Mouse (Mus musculus) lung, embryonic 14.5 days (tissue): ENCODE data around the gene Spem1. TPM values are rescaled to one million over a fixed set of nuclear protein-coding genes. Genes with fewer than 3 reads are reported as not detected.
A peak's percentile ranks its signal among the peaks of the same experiment; 100 is the strongest.

ENCODE experiments used
- ATAC-seq: fragments of 200-750 bp; cut with Nextera tagmentation; 2 replicates; pipeline ENCODE4 v1.8.0; 2017; ENCODE audit warnings: mild to moderate bottlenecking, moderate TSS enrichment, moderate library complexity; ENCODE audit not compliant: insufficient read depth
- DNase-seq: peaks from one replicate; pipeline ENCODE4 v3.0.0-alpha.2; 2015
- H3K27ac ChIP-seq: fragments of 300-500 bp; sonication (generic); 2 replicates; pipeline ENCODE4 v1.5.1; 2014; ENCODE audit warnings: low read depth, mild to moderate bottlenecking, moderate library complexity
- H3K27me3 ChIP-seq: fragments of 300-500 bp; sonication (generic); 2 replicates; pipeline ENCODE4 v1.6.1; 2014; ENCODE audit warnings: low read length, control low read depth; ENCODE audit not compliant: insufficient read depth
- H3K36me3 ChIP-seq: fragments of 300-500 bp; sonication (generic); 2 replicates; pipeline ENCODE4 v1.6.1; 2014; ENCODE audit warnings: control low read depth; ENCODE audit not compliant: insufficient read depth
- H3K4me1 ChIP-seq: fragments of 300-500 bp; sonication (generic); 2 replicates; pipeline ENCODE4 v1.6.1; 2014; ENCODE audit warnings: antibody characterized with exemption, control low read depth; ENCODE audit not compliant: insufficient read depth
- H3K4me2 ChIP-seq: fragments of 300-500 bp; sonication (generic); 2 replicates; pipeline ENCODE4 v1.6.1; 2014; ENCODE audit warnings: mild to moderate bottlenecking
- H3K4me3 ChIP-seq: fragments of 300-500 bp; sonication (generic); 2 replicates; pipeline ENCODE4 v1.5.1; 2014; ENCODE audit warnings: low read depth, low read length
- H3K9ac ChIP-seq: fragments of 300-500 bp; sonication (generic); 2 replicates; pipeline ENCODE4 v1.6.1; 2014
- H3K9me3 ChIP-seq: fragments of 300-500 bp; sonication (generic); 2 replicates; pipeline ENCODE4 v1.6.1; 2016; ENCODE audit warnings: low read depth, low read length, control low read depth
- CTCF ChIP-seq: IDR thresholded peaks from 2 replicates; pipeline ENCODE4 v1.5.1; 2016; ENCODE audit warnings: antibody characterized with exemption, low read depth
- WGBS: fragments of 180-500 bp; shearing (Covaris S2); extraction: QIAGEN DNeasy Blood & Tissue Kit; methylation state at CpG from one replicate; pipeline ENCODE4 v1.1.7; 2014; 5-methylcytosine and 5-hydroxymethylcytosine counted together
- polyA plus RNA-seq: library from polyadenylated mRNA; unstranded; fragments of >200 nt; fragmentation: Nextera tagmentation; extraction: Ambion mirVana; gene quantifications from 2 replicates; pipeline ENCODE4 v1.2.1, GENCODE M21; 2014

Gene Spem1
- polyA plus RNA-seq, 1 experiment from 2014 or later: not detected

- WGBS: under 1% methylated on average over 35 of the region's 36 CpGs
Measured at GRCm38 (mm10) chr11:69800392-69801197, 21.4 kb downstream of the Spem1 start.

GRCm38 (mm10) chr11:69800138-69800391, 21.9 kb downstream of the Spem1 start:
- DNase-seq (peak; percentile 53), ATAC-seq (no peak)
- Histone ChIP-seq H3K36me3 (no peaks in the 10 kb centered on the region), H3K9ac (peak overlapping the region; percentile 55; the same call in 1 of the 2 replicates), H3K4me3 (peak overlapping the region; percentile 52), H3K27ac (peak overlapping the region; percentile 71; the same call in 1 of the 2 replicates), H3K4me1 (peaks cover 43% of the 10 kb centered on the region), H3K9me3 (no peaks in the 10 kb centered on the region), H3K4me2 (peak overlapping the region; percentile 97), H3K27me3 (peaks cover 37% of the 10 kb centered on the region)
- WGBS: under 1% methylated on average over 11 of the region's 11 CpGs
- TF ChIP-seq CTCF: no peak

More at GRCm38 (mm10) chr11:69800392-69801197, 21.4 kb downstream of the Spem1 start:
- Histone ChIP-seq H3K36me3 (no peaks in the 10 kb centered on the region), H3K9me3 (no peaks in the 10 kb centered on the region), H3K9ac (peak overlapping the region; percentile 55), H3K4me3 (peak overlapping the region; percentile 52), H3K27ac (peak overlapping the region; percentile 71), H3K4me2 (peak overlapping the region; percentile 97), H3K4me1 (peaks cover 43% of the 10 kb centered on the region), H3K27me3 (peaks cover 42% of the 10 kb centered on the region)
- ATAC-seq (peak; percentile 55), DNase-seq (peak; percentile 85)
- no peak for TF ChIP-seq CTCF

DNA sequence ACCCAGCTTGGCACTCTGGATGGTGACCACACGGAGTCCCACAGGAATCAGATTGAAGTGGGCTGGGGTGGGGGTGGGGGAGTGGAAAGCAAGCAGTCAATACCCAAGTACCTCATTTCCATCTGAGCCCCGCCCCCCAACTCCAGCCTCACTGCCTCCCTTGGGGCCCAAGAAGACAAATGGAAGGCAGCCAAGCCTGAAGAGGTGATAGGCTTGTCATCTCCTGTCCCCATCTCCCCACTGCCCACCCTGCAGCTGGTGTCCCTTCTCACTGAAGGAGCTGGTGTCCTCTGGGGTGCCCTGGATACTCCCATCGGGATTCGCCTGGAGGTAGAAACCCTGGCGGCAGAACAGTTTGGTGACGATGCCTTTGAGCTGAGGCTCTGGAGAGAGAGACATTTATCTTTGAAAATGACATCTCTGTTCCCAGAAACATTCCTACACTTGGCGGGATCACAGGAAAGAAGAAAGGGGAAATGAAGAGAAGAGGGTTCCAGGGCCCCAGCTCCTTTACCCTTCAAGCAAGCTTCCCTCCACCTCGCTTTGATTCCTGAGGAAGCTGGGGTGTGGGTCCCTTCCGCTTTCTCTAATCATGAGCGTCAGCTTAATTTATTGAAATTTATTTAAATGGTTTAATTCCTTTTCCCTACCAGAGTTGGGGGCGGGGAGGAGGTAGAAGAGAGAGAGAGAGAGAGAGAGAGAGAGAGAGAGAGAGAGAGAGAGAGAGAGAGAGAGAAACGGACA, 22.4 kb downstream of the Spem1 start:
- Histone ChIP-seq H3K36me3 (no peaks in the 10 kb centered on the region), H3K4me2 (peak overlapping the region; percentile 97), H3K27me3 (peaks cover 32% of the 10 kb centered on the region), H3K27ac (no peak overlapping the region), H3K9ac (no peak overlapping the region), H3K9me3 (no peaks in the 10 kb centered on the region), H3K4me3 (peak overlapping the region; percentile 52; the same call in 1 of the 2 replicates), H3K4me1 (peaks cover 39% of the 10 kb centered on the region)
- 15% methylated on average over 12 of the region's 12 CpGs for WGBS
- DNase-seq: peak; percentile 32
- no peak for TF ChIP-seq CTCF
- no peak for ATAC-seq

DNA sequence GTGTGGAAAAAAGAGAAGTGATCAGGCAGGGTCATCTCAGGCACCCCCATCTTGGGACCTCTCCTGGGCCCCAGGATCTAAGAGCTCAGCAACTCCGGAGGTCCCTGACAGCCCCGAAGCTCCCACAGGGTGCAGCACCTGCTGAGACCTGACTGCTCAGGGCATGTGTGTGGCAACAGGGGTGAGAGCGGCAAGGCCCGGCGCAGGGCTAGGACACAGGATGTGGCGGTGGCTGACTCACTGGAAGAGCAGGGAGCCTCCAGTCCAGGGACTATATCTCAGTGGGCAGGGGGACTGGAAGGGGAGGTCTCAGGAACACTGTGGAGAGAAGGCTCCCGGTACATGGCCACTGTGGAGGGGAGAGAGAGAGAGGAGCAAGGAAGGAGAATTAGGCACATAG, 24.1 kb downstream of the Spem1 start:
- Histone ChIP-seq H3K4me2 (no peak overlapping the region), H3K36me3 (no peaks in the 10 kb centered on the region), H3K4me3 (no peak overlapping the region), H3K9me3 (no peaks in the 10 kb centered on the region), H3K9ac (no peak overlapping the region), H3K27ac (no peak overlapping the region), H3K4me1 (peaks cover 26% of the 10 kb centered on the region), H3K27me3 (peaks cover 21% of the 10 kb centered on the region)
- 82% methylated on average over 7 of the region's 7 CpGs for WGBS
- ATAC-seq (no peak), DNase-seq (no peak)
- TF ChIP-seq CTCF: no peak

DNA sequence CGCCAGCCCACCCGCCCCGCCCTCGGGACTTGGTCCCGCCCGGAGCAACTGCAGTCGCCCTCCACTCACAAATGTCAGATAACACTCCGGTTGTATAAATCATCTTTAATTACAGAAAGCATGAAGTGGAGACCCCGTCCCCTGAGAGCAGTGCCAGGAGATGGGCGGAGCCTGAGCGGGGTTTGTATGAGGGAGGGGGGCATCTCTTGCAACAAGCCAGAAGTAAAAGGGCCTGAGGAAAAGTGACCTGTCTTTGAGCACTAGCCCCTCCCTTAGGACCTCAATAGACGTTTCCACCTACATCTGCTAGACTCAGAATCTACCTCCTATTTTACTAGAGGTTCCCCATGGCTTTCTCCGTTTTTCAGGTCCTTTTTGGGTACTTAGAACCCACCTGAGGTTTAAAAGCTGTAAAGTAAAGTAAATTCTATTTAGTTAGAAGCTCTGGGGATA, 26.0 kb downstream of the Spem1 start:
- peak overlapping the region; percentile 95 for H3K4me2 ChIP-seq
- H3K36me3 ChIP-seq: no peaks in the 10 kb centered on the region
- H3K4me3 ChIP-seq: peak overlapping the region; percentile 49
- TF ChIP-seq CTCF: no peak
- ATAC-seq: no peak
- peak overlapping the region; percentile 57; the same call in 1 of the 2 replicates for H3K9ac ChIP-seq
- no peaks in the 10 kb centered on the region for H3K9me3 ChIP-seq
- H3K4me1 ChIP-seq: peaks cover 16% of the 10 kb centered on the region; the same call in 1 of the 2 replicates
- no peak overlapping the region for H3K27ac ChIP-seq
- 0 out of 2 replicates have a peak, but pooled peaks cover 3% of the 10 kb centered on the region for H3K27me3 ChIP-seq
- 1% methylated on average over 13 of the region's 13 CpGs for WGBS
- no peak for DNase-seq

DNA sequence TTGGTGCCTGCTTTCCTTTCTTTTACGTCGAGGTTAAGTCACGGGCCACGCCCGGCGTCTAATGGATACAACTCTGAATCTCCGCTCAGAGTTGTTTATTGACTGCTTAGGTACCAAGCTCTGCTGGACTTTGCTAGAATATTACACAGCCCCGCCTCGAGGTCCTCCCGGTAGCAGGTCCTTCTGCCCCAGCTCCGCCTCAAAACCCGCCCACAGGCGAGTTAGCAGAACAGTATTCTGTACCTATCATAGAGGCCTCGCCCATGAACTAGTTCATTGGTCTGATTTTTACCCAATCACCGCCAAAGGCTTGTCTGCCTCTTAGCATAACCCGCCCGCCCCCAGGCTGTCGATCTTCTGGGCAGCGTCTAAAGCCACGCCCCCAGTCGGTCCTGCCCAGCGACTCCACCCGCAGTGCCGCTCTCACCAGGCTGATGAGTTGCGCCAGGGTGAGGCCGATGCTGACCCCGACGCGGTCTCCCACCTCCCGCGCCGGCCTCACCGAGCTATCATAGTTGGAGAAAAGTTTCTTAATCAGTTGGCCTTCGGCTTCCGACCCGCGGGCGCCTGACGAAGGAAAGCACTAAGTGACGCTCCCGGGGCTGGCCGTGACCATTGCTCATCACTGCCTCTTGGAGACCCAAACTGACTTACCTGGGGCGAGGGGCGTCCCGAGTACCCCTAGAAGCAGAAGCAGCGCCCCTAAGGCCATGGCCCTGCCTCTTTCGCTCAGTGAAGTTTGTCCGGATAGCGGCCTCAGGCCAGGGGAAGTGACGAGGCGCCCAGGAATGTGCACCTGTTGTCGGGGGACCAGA, 26.6 kb downstream of the Spem1 start, which contains the start of gene Chrnb1:
Gene Chrnb1 (minus strand): TSS at position 776 of the 815 bp plus-strand sequence.
- Histone ChIP-seq H3K4me2 (peak within 1 kb of the TSS; percentile 95), H3K9me3 (no peaks in the 10 kb centered on the region), H3K36me3 (no peaks in the 10 kb centered on the region), H3K4me3 (peak within 1 kb of the TSS; percentile 49), H3K27ac (peak within 1 kb of the TSS; percentile 80), H3K4me1 (peaks cover 13% of the 10 kb centered on the region; the same call in 1 of the 2 replicates), H3K27me3 (0 out of 2 replicates have a peak, but pooled peaks cover 3% of the 10 kb centered on the region), H3K9ac (peak within 1 kb of the TSS; percentile 57)
- no peak for TF ChIP-seq CTCF
- ATAC-seq (peak; percentile 94), DNase-seq (peak; percentile 96)
- WGBS: 2% methylated on average over 52 of the region's 52 CpGs
